Mouse (Mus musculus) hindbrain, embryonic 10.5 days (tissue): ENCODE data around the gene AL607142.1. TPM values are rescaled to one million over a fixed set of nuclear protein-coding genes. Genes with fewer than 3 reads are reported as not detected.

Source experiments
- DNase-seq: peaks from one replicate; pipeline ENCODE4 v3.0.0-alpha.2; 2017; ENCODE audit warnings: low spot score
- H3K27ac ChIP-seq: fragments of 300-500 bp; sonication (generic); 2 replicates; pipeline ENCODE4 v1.5.1; 2016; ENCODE audit warnings: mild to moderate bottlenecking, moderate library complexity
- H3K27me3 ChIP-seq: fragments of 300-500 bp; sonication (generic); 2 replicates; pipeline ENCODE4 v1.6.1; 2016; ENCODE audit warnings: mild to moderate bottlenecking; ENCODE audit not compliant: poor library complexity, insufficient read depth, severe bottlenecking
- H3K36me3 ChIP-seq: fragments of 300-500 bp; sonication (generic); 2 replicates; pipeline ENCODE4 v1.6.1; 2016; ENCODE audit warnings: mild to moderate bottlenecking, moderate library complexity
- H3K4me1 ChIP-seq: fragments of 300-500 bp; sonication (generic); replicated peaks from 2 replicates; pipeline ENCODE4 v1.6.1; 2016; ENCODE audit warnings: mild to moderate bottlenecking
- H3K4me3 ChIP-seq: fragments of 300-500 bp; sonication (generic); 2 replicates; pipeline ENCODE4 v1.5.1; 2016; ENCODE audit warnings: mild to moderate bottlenecking, moderate library complexity
- H3K9me3 ChIP-seq: fragments of 300-500 bp; sonication (generic); 2 replicates; pipeline ENCODE4 v1.6.1; 2016; ENCODE audit warnings: mild to moderate bottlenecking, moderate library complexity
- WGBS: fragments of 180-500 bp; shearing (Covaris S2); methylation state at CpG from one replicate; pipeline ENCODE4 v1.1.7; 2016; 5-methylcytosine and 5-hydroxymethylcytosine counted together
- polyA plus RNA-seq: library from polyadenylated mRNA; unstranded; fragments of >200 nt; fragmentation: Nextera tagmentation; extraction: Ambion mirVana; gene quantifications from 2 replicates; pipeline ENCODE4 v1.2.1, GENCODE M21; 2016

AL607142.1 gene
- polyA plus RNA-seq, 1 experiment from 2014 or later: not detected

DNA sequence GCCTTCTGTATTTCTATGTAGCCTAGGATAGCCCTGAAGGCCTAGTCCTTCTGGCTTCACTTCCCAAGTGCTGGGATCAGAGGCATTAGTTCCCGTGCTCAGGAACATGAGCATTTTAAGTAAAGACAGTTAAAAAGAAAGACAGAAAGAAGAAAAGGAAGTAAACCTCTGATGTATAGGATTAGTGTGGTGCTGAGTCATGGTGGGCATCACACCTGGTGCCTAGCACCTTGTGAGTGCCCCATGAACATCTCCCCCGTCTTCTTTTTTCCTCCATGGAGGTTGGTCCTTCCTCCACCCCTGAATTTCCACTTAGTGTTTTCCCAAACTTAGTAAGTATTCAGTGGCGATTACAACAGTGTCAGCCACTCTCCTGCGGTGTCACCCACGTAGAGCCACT is 20.2 kb upstream of the AL607142.1 start:
- H3K9me3 ChIP-seq: no peaks in the 10 kb centered on the region
- H3K4me3 ChIP-seq: no peak overlapping the region
- H3K27ac ChIP-seq: no peak overlapping the region
- H3K36me3 ChIP-seq: no peaks in the 10 kb centered on the region
- no peak for DNase-seq
- WGBS: 87% methylated on average over 5 of the region's 5 CpGs
- 0 out of 2 replicates have a peak, but pooled peaks cover 6% of the 10 kb centered on the region for H3K27me3 ChIP-seq
- 0 out of 2 replicates have a peak, but pooled peaks cover 5% of the 10 kb centered on the region for H3K4me1 ChIP-seq

DNA sequence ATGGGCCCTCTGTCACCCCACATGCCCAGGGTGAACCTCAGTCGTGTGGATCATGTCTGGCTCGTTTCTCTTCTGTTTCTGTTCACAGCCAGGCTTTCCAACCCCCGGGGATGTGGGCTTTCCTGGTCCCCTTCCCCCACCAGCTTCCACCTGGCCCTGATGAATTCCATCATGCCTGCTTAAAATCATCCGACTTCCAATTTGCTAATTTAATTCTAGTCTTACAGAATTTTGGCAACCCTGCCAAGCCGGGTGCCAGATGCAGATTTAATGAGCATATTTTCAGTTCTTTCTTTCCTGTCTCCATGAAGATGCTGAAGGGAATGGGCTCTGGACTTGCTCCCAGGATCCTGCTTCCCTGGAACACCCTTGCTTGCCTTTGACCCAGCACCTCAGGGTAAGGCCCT is 19.7 kb upstream of the AL607142.1 start:
- WGBS: 80% methylated on average over 5 of the region's 5 CpGs

DNA sequence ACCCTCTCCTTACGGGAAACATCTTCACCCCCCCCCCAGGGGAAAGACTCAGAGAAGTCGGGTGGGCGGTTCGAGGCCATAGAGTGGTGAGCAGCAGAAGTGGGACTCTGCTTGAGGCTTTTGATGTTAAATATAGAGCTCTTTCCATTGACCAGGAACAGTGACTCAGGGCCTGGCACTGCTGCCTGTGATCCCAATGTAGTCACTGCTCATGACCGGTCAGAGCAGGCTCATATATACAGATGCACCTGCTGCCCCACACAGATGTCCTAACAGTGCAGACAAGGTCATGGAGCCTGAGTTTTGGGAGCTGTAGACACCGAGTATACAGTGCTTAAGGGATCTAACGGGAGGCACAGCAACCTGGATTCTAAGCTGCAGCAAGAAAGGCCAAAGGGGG is 18.9 kb upstream of the AL607142.1 start:
- Histone ChIP-seq H3K27me3 (0 out of 2 replicates have a peak, but pooled peaks cover 6% of the 10 kb centered on the region), H3K9me3 (no peaks in the 10 kb centered on the region), H3K4me3 (no peak overlapping the region), H3K27ac (no peak overlapping the region), H3K4me1 (0 out of 2 replicates have a peak, but pooled peaks cover 5% of the 10 kb centered on the region), H3K36me3 (no peaks in the 10 kb centered on the region)
- WGBS: 87% methylated on average over 7 of the region's 7 CpGs
- DNase-seq: no peak

More for the DNA sequence above, 19.7 kb upstream of the AL607142.1 start:
- H3K4me3 ChIP-seq: no peak overlapping the region
- H3K27ac ChIP-seq: no peak overlapping the region
- no peaks in the 10 kb centered on the region for H3K36me3 ChIP-seq
- H3K9me3 ChIP-seq: no peaks in the 10 kb centered on the region
- H3K4me1 ChIP-seq: 0 out of 2 replicates have a peak, but pooled peaks cover 5% of the 10 kb centered on the region
- 0 out of 2 replicates have a peak, but pooled peaks cover 6% of the 10 kb centered on the region for H3K27me3 ChIP-seq
- no peak for DNase-seq

DNA sequence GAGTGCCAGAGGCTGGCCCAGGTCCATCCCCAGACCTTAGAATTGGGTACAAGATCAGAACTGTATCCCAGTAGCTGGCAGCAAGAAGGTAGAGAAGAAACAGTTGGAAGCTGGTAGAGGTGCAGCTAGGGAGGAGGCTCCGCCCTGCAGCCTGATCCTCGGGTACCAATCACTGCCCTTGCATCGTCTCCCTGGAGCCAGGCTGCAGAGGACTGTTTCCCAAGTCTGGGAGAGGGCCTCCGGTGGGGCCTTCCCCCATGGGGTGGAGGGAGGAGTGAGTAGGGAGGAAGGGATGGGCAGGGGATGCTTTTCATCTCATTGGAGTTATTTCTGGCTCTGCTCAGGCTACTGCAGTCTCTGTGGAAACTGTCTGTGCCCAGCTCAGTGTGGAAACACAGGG is 17.7 kb upstream of the AL607142.1 start:
- no peak for DNase-seq
- no peak overlapping the region for H3K4me3 ChIP-seq
- WGBS: 30% methylated on average over 4 of the region's 4 CpGs
- 0 out of 2 replicates have a peak, but pooled peaks cover 6% of the 10 kb centered on the region for H3K27me3 ChIP-seq
- 0 out of 2 replicates have a peak, but pooled peaks cover 5% of the 10 kb centered on the region for H3K4me1 ChIP-seq
- H3K9me3 ChIP-seq: no peaks in the 10 kb centered on the region
- H3K36me3 ChIP-seq: no peaks in the 10 kb centered on the region
- H3K27ac ChIP-seq: peak overlapping the region; percentile 5; the same call in 1 of the 2 replicates

DNA sequence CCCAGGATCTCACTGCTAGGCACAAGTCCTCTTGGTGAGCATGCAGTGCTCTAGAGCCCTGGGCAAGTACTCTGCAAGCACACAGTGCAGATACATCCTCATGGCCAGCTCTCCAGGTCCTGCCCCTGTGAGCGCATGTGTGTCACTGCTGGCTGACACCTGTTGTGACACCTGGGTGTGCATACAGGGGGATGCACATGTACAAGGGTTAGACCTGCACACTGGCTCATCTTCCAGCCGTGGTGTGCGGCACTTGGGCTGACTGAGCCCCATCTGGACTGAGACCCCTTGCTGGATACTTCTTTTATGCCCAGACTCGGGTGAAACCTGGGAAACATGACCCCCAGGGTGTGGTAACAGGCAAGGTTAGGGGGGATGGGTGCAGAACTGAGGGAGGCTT is 16.5 kb upstream of the AL607142.1 start:
- Histone ChIP-seq H3K4me1 (0 out of 2 replicates have a peak, but pooled peaks cover 5% of the 10 kb centered on the region), H3K27ac (no peak overlapping the region), H3K27me3 (0 out of 2 replicates have a peak, but pooled peaks cover 6% of the 10 kb centered on the region), H3K4me3 (no peak overlapping the region), H3K9me3 (no peaks in the 10 kb centered on the region), H3K36me3 (no peaks in the 10 kb centered on the region)
- WGBS: 76% methylated on average over 4 of the region's 4 CpGs
- DNase-seq: no peak

DNA sequence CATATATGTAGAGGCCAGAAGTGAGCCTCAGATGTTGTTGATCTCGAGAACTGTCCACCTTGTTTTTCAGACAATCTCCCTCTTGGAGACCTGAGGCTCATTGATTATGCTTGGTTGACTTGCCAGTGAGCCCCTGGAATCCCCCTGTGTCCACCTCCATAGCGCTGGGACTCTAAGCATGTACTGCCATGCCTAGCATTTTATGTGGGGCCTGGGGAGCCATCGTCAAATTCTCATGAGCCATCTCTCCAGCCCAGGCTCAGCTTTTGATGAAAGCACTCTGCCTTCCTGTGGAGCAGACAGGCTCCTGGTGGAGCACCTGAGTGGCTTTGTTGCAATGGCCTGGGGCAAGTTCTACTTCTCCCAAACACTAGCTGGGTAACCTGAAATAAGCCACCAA is 14.9 kb upstream of the AL607142.1 start:
- DNase-seq: no peak
- WGBS: 87% methylated on average over 3 of the region's 3 CpGs
- no peaks in the 10 kb centered on the region for H3K36me3 ChIP-seq
- no peak overlapping the region for H3K4me3 ChIP-seq
- no peak overlapping the region for H3K27ac ChIP-seq
- H3K27me3 ChIP-seq: 0 out of 2 replicates have a peak, but pooled peaks cover 6% of the 10 kb centered on the region
- H3K9me3 ChIP-seq: no peaks in the 10 kb centered on the region
- peaks cover 9% of the 10 kb centered on the region; the same call in 1 of the 2 replicates for H3K4me1 ChIP-seq

DNA sequence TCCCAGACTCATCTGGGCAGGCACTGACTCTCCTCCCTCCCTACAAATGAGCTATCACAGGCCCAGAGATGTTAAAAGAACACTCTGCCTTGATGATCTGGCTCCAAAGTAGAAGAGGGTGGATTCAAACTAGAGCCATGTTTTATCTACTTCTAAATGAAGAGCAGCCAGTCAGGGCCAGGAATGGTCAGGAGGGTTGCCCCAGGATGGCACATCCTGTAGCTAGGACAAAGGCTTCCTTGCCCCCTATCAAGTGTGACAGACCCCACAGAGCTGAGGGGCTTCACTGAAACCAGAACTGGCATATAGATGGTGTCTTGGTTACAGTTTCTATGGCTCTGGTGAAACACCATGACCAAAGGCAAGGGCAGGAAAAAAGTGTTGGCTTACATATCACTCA is 12.3 kb upstream of the AL607142.1 start:
- no peak for DNase-seq
- Histone ChIP-seq H3K4me1 (peaks cover 4% of the 10 kb centered on the region; the same call in 1 of the 2 replicates), H3K36me3 (no peaks in the 10 kb centered on the region), H3K9me3 (no peaks in the 10 kb centered on the region), H3K4me3 (no peak overlapping the region), H3K27ac (no peak overlapping the region), H3K27me3 (no peaks in the 10 kb centered on the region)

DNA sequence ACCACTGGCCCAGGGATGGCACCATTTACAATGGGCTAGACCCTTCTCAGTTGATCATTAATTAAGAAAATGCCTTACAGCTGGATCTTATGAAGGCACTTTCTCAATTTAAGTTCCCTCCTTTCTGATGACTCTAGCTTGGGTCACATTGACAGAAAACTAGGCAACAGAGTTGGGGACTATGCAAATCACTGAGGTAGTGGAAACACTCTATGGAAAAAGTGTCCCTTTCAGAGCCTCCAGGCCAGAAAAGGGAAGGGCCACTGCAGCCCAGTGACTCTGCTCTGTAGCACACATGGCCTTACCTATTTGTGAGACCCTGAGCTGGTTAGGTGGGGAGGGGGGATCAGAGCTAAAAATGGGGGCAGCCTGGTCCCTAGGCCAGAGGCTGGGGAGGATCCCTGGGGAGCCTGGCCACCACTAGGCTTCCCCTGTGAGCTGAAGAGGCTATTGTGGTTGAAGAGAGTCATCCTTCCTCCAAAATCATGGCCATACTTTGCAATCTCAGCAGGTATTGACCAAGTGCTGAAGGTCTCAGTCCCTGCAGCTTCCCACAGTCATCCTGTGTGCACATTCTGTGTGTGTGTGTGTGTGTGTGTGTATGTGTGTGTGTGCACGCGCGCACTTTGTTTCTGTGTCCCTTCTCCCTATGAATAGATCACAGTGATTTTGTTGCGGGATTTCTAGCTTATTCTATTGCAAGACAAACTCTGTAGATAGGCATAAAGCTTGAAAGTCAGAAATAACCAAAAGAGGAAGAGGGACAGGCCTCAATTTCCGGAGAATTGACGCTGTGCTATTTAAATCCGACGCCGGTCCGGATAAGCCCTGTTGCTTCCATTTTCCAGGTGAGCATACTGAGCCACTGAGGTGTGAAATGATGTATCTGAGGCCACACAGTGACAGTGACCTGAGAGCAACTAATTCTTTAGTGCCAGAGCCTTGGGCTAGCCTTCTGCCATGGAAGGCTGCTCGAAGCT is 11.5 kb upstream of the AL607142.1 start:
- H3K27ac ChIP-seq: no peak overlapping the region
- H3K9me3 ChIP-seq: no peaks in the 10 kb centered on the region
- H3K4me1 ChIP-seq: peaks cover 4% of the 10 kb centered on the region; the same call in 1 of the 2 replicates
- no peak overlapping the region for H3K4me3 ChIP-seq
- WGBS: 95% methylated on average over 11 of the region's 11 CpGs
- H3K36me3 ChIP-seq: no peaks in the 10 kb centered on the region
- DNase-seq: no peak
- H3K27me3 ChIP-seq: no peaks in the 10 kb centered on the region

DNA sequence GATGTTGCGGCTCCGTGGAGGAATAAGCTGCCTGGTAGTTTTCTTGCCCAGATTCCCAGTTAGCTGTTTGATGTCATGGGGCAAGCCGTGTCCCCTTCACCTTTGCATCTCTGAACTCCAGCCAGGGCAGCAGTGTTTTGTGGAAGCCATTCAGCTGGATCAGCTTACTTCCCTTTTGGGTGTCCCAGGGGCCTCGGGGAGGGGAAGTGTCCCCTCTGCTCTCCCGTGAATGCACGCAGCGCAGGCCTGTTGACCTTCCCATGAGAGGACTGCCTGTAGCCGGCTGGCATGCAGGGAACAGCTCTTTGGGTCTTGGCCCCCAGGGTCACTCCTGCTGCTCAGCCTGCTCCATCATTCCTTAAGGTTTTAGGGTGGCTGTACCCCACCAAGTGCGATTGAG is 10.7 kb upstream of the AL607142.1 start:
- Histone ChIP-seq H3K27ac (no peak overlapping the region), H3K4me3 (no peak overlapping the region), H3K36me3 (no peaks in the 10 kb centered on the region), H3K9me3 (no peaks in the 10 kb centered on the region), H3K4me1 (peaks cover 5% of the 10 kb centered on the region; the same call in 1 of the 2 replicates), H3K27me3 (no peaks in the 10 kb centered on the region)
- DNase-seq: no peak
- WGBS: 72% methylated on average over 9 of the region's 9 CpGs

DNA sequence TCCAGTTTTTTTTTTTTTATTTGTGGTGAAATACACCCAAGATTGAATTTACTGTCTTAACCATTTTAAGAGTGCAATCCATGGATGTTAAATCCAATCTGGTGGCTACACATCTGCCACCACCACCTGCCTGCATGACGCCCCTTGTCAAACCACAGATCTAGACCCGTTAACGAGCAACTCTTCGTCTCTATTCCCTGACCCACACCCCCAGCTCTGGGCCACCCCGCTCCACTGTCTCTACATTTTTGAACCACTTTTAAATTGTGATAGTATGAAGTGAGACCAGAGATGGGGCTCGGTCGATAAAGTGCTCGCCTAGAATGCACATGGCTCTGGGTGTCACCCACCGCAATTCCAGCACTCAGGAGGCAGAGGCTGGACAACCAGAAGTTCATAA is 8.3 kb upstream of the AL607142.1 start:
- H3K4me1 ChIP-seq: peaks cover 12% of the 10 kb centered on the region
- WGBS: 92% methylated on average over 9 of the region's 9 CpGs
- no peak for DNase-seq
- H3K36me3 ChIP-seq: no peaks in the 10 kb centered on the region
- no peak overlapping the region for H3K27ac ChIP-seq
- no peak overlapping the region for H3K4me3 ChIP-seq
- no peaks in the 10 kb centered on the region for H3K27me3 ChIP-seq
- no peaks in the 10 kb centered on the region for H3K9me3 ChIP-seq

DNA sequence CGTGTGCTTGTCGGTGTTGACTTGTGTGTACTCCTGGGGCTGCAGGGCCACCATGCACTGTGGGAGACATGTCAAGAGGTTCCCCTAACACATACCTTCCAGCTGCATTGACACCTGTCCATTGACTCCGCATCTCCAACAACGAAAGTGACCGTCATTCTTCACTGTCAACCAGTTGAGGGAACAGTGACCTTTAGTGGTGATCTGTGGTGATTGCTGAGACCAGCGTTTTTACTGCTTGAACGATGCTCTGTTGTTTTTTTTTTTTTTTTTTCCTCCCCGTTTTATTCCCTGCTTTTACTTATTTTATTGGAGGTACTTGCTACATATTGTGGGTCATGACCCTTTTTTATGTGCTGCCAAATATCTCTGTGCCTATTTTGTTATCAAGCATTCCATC is 7.3 kb upstream of the AL607142.1 start:
- WGBS: 84% methylated on average over 8 of the region's 8 CpGs
- Histone ChIP-seq H3K9me3 (no peaks in the 10 kb centered on the region), H3K4me3 (no peak overlapping the region), H3K27ac (no peak overlapping the region), H3K4me1 (peaks cover 12% of the 10 kb centered on the region), H3K36me3 (no peaks in the 10 kb centered on the region), H3K27me3 (no peaks in the 10 kb centered on the region)
- DNase-seq: no peak

DNA sequence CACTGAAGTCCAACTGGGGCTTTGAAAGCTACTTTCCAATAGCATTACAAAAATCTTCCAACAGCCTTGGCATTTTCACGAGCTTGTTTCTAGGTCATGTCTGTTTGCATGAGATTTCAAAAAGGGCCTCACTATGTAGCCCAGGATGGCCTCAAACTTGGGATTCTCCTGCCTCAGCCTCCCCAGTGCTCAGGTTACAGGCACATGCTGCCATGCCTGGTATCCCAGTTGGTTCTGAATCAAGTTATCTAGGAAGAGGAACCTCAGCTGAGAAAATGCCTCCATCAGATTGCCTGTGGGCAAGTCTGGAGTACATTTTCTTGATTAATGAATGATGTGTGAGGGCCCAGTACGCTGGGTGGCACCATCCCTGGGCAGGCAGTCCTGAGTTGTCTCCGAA is 6.6 kb upstream of the AL607142.1 start:
- Histone ChIP-seq H3K4me3 (no peak overlapping the region), H3K27ac (no peak overlapping the region), H3K27me3 (no peaks in the 10 kb centered on the region), H3K36me3 (no peaks in the 10 kb centered on the region), H3K9me3 (no peaks in the 10 kb centered on the region), H3K4me1 (peaks cover 12% of the 10 kb centered on the region)
- WGBS: 90% methylated on average over 3 of the region's 3 CpGs
- DNase-seq: no peak

DNA sequence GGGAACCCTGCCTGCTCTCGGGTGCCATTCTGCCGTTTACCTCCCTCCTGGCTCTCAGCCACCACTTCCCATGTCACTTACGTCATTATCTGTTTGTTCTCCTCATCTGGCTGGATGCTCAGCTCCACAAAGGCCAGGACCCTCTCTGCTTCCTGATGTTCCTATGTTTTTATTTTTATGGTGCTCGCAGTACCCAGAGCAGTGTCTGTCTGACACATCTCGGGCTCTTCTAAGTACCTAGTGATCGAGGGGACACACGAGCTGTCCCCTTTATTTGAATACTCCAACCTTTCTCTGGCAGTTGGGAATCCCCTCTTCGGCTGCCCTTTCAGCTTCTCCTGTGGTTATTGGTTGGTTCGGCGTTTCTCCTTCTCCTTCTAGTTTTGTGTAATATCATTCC is 6.0 kb upstream of the AL607142.1 start:
- WGBS: 84% methylated on average over 10 of the region's 10 CpGs
- no peak overlapping the region for H3K27ac ChIP-seq
- peaks cover 12% of the 10 kb centered on the region for H3K4me1 ChIP-seq
- no peaks in the 10 kb centered on the region for H3K9me3 ChIP-seq
- DNase-seq: no peak
- no peaks in the 10 kb centered on the region for H3K36me3 ChIP-seq
- H3K27me3 ChIP-seq: no peaks in the 10 kb centered on the region
- no peak overlapping the region for H3K4me3 ChIP-seq
